Mouse (Mus musculus) liver, postnatal 0 days (tissue): ENCODE measurements at regions not wholly inside any gene's neighbourhood (a gene's known extent, or its start where the extent isn't known, plus 50 kb on each side); places are given as distances from the start of the nearest gene placed in this dataset.
"Not testable (repeated sequence)": the region's sequence is repeated elsewhere in the genome, so short reads cannot be mapped to it uniquely, and the experiment has no call there.

ENCODE experiments used
- ATAC-seq: fragments of 200-750 bp; cut with Nextera tagmentation; 2 replicates; pipeline ENCODE4 v1.8.0; 2017; ENCODE audit warnings: mild to moderate bottlenecking, moderate library complexity
- DNase-seq: peaks from one replicate; pipeline ENCODE4 v3.0.0-alpha.2; 2016
- H3K27ac ChIP-seq: fragments of 300-500 bp; sonication (generic); 2 replicates; pipeline ENCODE4 v1.5.1; 2014; ENCODE audit warnings: antibody characterized with exemption, moderate library complexity, mild to moderate bottlenecking, low read depth
- H3K27me3 ChIP-seq: fragments of 300-500 bp; sonication (generic); 2 replicates; pipeline ENCODE4 v1.6.1; 2014; ENCODE audit warnings: low read length, control low read depth, mixed read lengths; ENCODE audit not compliant: insufficient read depth
- H3K36me3 ChIP-seq: fragments of 300-500 bp; sonication (generic); replicated peaks from 2 replicates; pipeline ENCODE4 v1.6.1; 2014; ENCODE audit warnings: mild to moderate bottlenecking, control low read depth, low read length, moderate library complexity, mixed read lengths; ENCODE audit not compliant: insufficient read depth
- H3K4me1 ChIP-seq: fragments of 300-500 bp; sonication (generic); 2 replicates; pipeline ENCODE4 v1.6.1; 2014; ENCODE audit warnings: antibody characterized with exemption, mild to moderate bottlenecking, control low read depth; ENCODE audit not compliant: insufficient read depth
- H3K4me2 ChIP-seq: fragments of 300-500 bp; sonication (generic); 2 replicates; pipeline ENCODE4 v1.6.1; 2014; ENCODE audit warnings: low read depth, mild to moderate bottlenecking, low read length, moderate library complexity, mixed read lengths
- H3K4me3 ChIP-seq: fragments of 300-500 bp; sonication (generic); 2 replicates; pipeline ENCODE4 v1.5.1; 2014; ENCODE audit warnings: low read depth, low read length
- H3K9ac ChIP-seq: fragments of 300-500 bp; sonication (generic); replicated peaks from 2 replicates; pipeline ENCODE4 v1.6.1; 2014; ENCODE audit warnings: mild to moderate bottlenecking, moderate library complexity
- H3K9me3 ChIP-seq: fragments of 300-500 bp; sonication (generic); 2 replicates; pipeline ENCODE4 v1.6.1; 2016; ENCODE audit warnings: mild to moderate bottlenecking, control low read depth, low read length, mixed read lengths
- CTCF ChIP-seq: sonication (generic); IDR thresholded peaks from 2 replicates; pipeline ENCODE4 v1.5.1; 2016; ENCODE audit warnings: antibody characterized with exemption, low read depth
- EP300 ChIP-seq: IDR thresholded peaks from 2 replicates; pipeline ENCODE4 v1.6.1; 2016; ENCODE audit warnings: antibody characterized with exemption, low read depth, mild to moderate bottlenecking
- WGBS: fragments of 180-500 bp; shearing (Covaris S2); extraction: QIAGEN DNeasy Blood & Tissue Kit; methylation state at CpG from one replicate; pipeline ENCODE4 v1.1.7; 2014; ENCODE audit not compliant: insufficient replicate concordance; 5-methylcytosine and 5-hydroxymethylcytosine counted together

DNA sequence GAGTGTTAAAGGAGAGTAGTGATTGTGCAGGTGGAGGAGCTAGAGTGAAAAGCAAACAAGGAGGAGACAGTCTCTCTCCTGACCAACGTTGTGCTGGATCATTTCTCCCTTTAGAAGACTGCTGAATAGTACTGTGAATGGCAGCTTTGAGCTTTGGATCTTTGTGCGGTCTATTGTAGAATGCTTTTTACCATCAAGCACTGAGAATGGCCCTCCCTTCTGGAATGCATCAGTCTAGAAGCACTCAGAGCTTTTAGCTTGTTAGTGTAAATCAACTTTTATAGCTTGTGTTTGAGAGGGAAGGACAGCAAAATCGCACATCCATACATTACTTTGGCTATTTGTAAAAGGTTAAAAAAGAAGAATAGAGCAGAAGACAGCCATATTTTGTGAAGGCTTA lies 534.2 kb downstream of the Nova1 start:
- Histone ChIP-seq H3K4me2 (no peak overlapping the region), H3K9ac (no peak overlapping the region), H3K36me3 (no peaks in the 10 kb centered on the region), H3K27ac (no peak overlapping the region), H3K27me3 (no peaks in the 10 kb centered on the region), H3K9me3 (no peaks in the 10 kb centered on the region), H3K4me3 (no peak overlapping the region), H3K4me1 (no peaks in the 10 kb centered on the region)
- DNase-seq = no peak
- 61% methylated on average over 3 of the region's 3 CpGs for WGBS
- TF ChIP-seq CTCF = no peak
- no peak for TF ChIP-seq EP300
- ATAC-seq = no peak

DNA sequence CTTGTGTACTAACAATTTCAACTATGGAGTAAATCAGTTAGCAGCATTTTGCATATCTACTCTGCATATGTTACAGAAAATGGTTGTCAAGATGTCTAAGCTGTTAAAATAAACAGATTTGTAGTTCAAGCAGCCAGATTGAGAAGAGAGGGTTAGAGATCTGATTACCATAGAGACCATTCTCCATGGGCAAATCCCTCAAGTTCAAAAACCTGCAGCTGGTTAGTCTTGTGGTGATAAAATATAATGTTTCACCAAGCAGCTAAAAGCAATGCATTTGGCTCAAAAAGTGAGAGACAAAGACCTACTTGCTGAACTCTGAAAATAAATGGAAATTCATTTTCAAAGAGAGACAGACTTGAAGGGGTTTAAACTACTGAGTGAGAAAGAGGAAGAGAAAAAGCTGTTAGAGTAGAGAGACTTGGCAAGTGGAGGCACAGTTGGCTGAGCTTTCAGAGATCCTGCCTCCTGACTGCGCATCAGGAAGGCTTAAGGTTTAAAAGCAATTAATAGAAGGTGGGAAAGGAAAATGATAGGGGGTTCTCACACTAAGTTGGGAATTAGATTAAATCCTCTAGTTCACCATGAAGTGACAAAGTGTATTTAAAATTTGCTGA lies 570.2 kb downstream of the Nova1 start:
- DNase-seq = no peak
- Histone ChIP-seq H3K9me3 (no peaks in the 10 kb centered on the region), H3K4me1 (no peaks in the 10 kb centered on the region), H3K36me3 (no peaks in the 10 kb centered on the region), H3K27me3 (no peaks in the 10 kb centered on the region), H3K4me3 (no peak overlapping the region), H3K9ac (no peak overlapping the region), H3K27ac (no peak overlapping the region), H3K4me2 (no peak overlapping the region)
- 64% methylated on average over 1 of the region's 1 CpGs for WGBS
- TF ChIP-seq CTCF = no peak
- TF ChIP-seq EP300 = no peak
- no peak for ATAC-seq

- no peak overlapping the region for H3K4me2 ChIP-seq
- no peak overlapping the region for H3K9ac ChIP-seq
- no peak overlapping the region for H3K4me3 ChIP-seq
- H3K9me3 ChIP-seq = no peaks in the 10 kb centered on the region
- H3K27ac ChIP-seq = no peak overlapping the region
- TF ChIP-seq EP300 (no peak), CTCF (no peak)
- no peaks in the 10 kb centered on the region for H3K4me1 ChIP-seq
- no peaks in the 10 kb centered on the region for H3K36me3 ChIP-seq
- 73% methylated on average over 3 of the region's 3 CpGs for WGBS
- DNase-seq = no peak
- no peaks in the 10 kb centered on the region for H3K27me3 ChIP-seq
- ATAC-seq = no peak
These were observed 573.8 kb downstream of the Nova1 start for GRCm38 (mm10) chr12:46244925-46245324.

DNA sequence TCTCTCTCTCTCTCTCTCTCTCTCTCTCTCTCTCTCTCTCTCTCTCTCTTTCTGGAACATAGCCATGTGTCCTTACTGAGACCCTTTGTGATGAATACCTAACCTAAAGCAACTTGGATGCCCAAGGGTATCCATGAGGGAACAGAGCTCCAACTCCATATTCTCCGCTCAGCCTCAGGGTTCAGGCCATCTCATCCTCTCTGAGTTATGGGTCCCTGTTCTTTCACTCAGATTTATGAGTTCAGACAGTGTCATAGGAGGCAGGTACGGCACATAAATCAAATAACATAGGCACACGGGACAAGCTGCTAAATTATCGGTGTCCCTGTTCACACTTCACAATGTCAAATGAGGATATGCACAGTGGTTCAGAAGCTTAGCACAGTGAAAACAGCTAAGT lies 586.4 kb downstream of the Nova1 start:
- 80% methylated on average over 4 of the region's 4 CpGs for WGBS
- no peak for ATAC-seq

GRCm38 (mm10) chr12:46215328-46215727 lies 603.4 kb downstream of the Nova1 start:
- H3K36me3 ChIP-seq, H3K9me3 ChIP-seq, H3K27ac ChIP-seq, DNase-seq, H3K4me2 ChIP-seq, H3K9ac ChIP-seq, ATAC-seq, H3K4me1 ChIP-seq, H3K27me3 ChIP-seq, H3K4me3 ChIP-seq: not testable (repeated sequence)
- WGBS = 42% methylated on average over 1 of the region's 1 CpGs

More for the DNA sequence above, 586.4 kb downstream of the Nova1 start:
- no peak for DNase-seq
- H3K9me3 ChIP-seq = no peaks in the 10 kb centered on the region
- no peaks in the 10 kb centered on the region for H3K36me3 ChIP-seq
- no peak overlapping the region for H3K9ac ChIP-seq
- TF ChIP-seq CTCF (no peak), EP300 (no peak)
- no peaks in the 10 kb centered on the region for H3K27me3 ChIP-seq
- no peaks in the 10 kb centered on the region for H3K4me1 ChIP-seq
- H3K4me2 ChIP-seq = no peak overlapping the region
- H3K27ac ChIP-seq = no peak overlapping the region
- no peak overlapping the region for H3K4me3 ChIP-seq

DNA sequence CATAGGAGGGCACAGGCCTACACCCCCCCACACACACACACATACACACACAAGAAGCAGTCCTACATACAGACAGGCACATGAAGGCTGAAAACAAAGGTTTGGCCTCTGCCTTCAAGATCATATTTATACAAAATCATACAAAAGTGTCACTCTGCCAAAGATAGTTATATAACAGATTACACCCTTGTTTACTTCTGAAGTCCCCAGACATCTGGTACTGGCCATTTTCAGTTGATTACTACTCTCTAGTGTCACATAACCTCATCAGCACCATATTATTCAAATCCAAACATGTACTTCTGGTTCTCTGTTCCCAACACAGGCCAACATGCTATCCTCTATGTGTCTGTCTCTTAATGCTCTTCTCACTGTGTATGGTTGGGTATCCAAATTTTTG lies 619.7 kb downstream of the Nova1 start:
- H3K27me3 ChIP-seq = no peaks in the 10 kb centered on the region

GRCm38 (mm10) chr12:46197482-46198101 lies 621.1 kb downstream of the Nova1 start:
- Histone ChIP-seq H3K9me3 (no peaks in the 10 kb centered on the region), H3K4me1 (no peaks in the 10 kb centered on the region), H3K36me3 (no peaks in the 10 kb centered on the region), H3K9ac (no peak overlapping the region), H3K4me2 (no peak overlapping the region), H3K27ac (no peak overlapping the region), H3K27me3 (no peaks in the 10 kb centered on the region), H3K4me3 (no peak overlapping the region)
- WGBS = 48% methylated on average over 2 of the region's 2 CpGs
- ATAC-seq (no peak), DNase-seq (no peak)
- TF ChIP-seq EP300 (no peak), CTCF (no peak)

More for the DNA sequence above, 619.7 kb downstream of the Nova1 start:
- Histone ChIP-seq H3K4me1 (no peaks in the 10 kb centered on the region), H3K9ac (no peak overlapping the region), H3K27ac (no peak overlapping the region), H3K4me3 (no peak overlapping the region), H3K4me2 (no peak overlapping the region), H3K9me3 (no peaks in the 10 kb centered on the region), H3K36me3 (no peaks in the 10 kb centered on the region)
- TF ChIP-seq EP300 (no peak), CTCF (no peak)
- no peak for DNase-seq
- no peak for ATAC-seq
